21 mouse cellular contexts compared by ENCODE assay signal in genomic region chr15:82230098-82230611, GRCm38 (mm10). TPM values are rescaled to one million over a fixed set of nuclear protein-coding genes. Genes with fewer than 3 reads are reported as not detected.
DNase-seq lines count a peak whose midpoint lies in the region; ATAC-seq lines count a peak whose summit lies in the region.
"Had no signal": no experiment of that assay in that cellular context is flagged by ENCODE, and none has a peak within 500 bp of the region (broad histone marks: within the 10 kb centered on the region; RNA-seq: fewer than 3 reads in every experiment).

No protein-coding gene starts in this region.

- no peaks in the 10 kb centered on the region for H3K9me3 ChIP-seq in midbrain, embryonic 10.5 days (replicated peaks)
- H3K9me3 ChIP-seq in midbrain, embryonic 15.5 days = no peaks in the 10 kb centered on the region
- H3K9me3 ChIP-seq in liver, embryonic 16.5 days (replicated peaks; ENCODE audit: control insufficient read depth, low read length) = no peaks in the 10 kb centered on the region
- H3K9me3 ChIP-seq: megakaryocyte, embryonic 14.5 days; neural tube, embryonic 12.5 days had no signal

- H3K27ac ChIP-seq in midbrain, embryonic 10.5 days (replicated peaks) = peak overlapping the region; percentile 58
- H3K27ac ChIP-seq in midbrain, embryonic 15.5 days = no peak overlapping the region
- peak overlapping the region; percentile 87 for H3K27ac ChIP-seq in liver, embryonic 16.5 days (ENCODE audit: low read length)
- H3K27ac ChIP-seq: neural tube, embryonic 12.5 days had no signal

- H3K9ac ChIP-seq in midbrain, embryonic 15.5 days = no peak overlapping the region
- peak overlapping the region; percentile 59 for H3K9ac ChIP-seq in liver, embryonic 16.5 days (ENCODE audit: low read depth, low read length)
- H3K9ac ChIP-seq: neural tube, embryonic 12.5 days had no signal

- peaks cover 17% of the 10 kb centered on the region for H3K27me3 ChIP-seq in midbrain, embryonic 10.5 days (ENCODE audit: low read depth, poor library complexity, severe bottlenecking)
- no peaks in the 10 kb centered on the region; the same call in 1 of the 2 replicates for H3K27me3 ChIP-seq in midbrain, embryonic 15.5 days (replicated peaks)
- peaks cover 3% of the 10 kb centered on the region for H3K27me3 ChIP-seq in liver, embryonic 16.5 days (ENCODE audit: control insufficient read depth, insufficient read depth, low read depth, low read length)
- H3K27me3 ChIP-seq: Patski had no signal

- DNase-seq in cerebellum, adult 9-11 months = peak; percentile 35
- DNase-seq in cerebellum, adult 18-20 months = no peak
- DNase-seq in midbrain, embryonic 10.5 days (ENCODE audit: low spot score) = no peak
- DNase-seq in adrenal gland, adult 2 months = no peak
- DNase-seq in ovary, adult 18-20 months (ENCODE audit: low spot score) = no peak
- DNase-seq: cerebellum, postnatal 36 days; gastrocnemius, postnatal 14 days; kidney, adult 2 months; kidney, postnatal 36 days; lung, postnatal 14 days; thymus, postnatal 36 days had no signal

- H3K36me3 ChIP-seq in midbrain, embryonic 10.5 days = peaks cover 24% of the 10 kb centered on the region
- no peaks in the 10 kb centered on the region for H3K36me3 ChIP-seq in midbrain, embryonic 15.5 days (replicated peaks)
- H3K36me3 ChIP-seq in liver, embryonic 16.5 days (ENCODE audit: control insufficient read depth, insufficient read depth) = no peaks in the 10 kb centered on the region
- H3K36me3 ChIP-seq: neural tube, embryonic 12.5 days had no signal

- H3K4me1 ChIP-seq in midbrain, embryonic 10.5 days = peaks cover 17% of the 10 kb centered on the region
- H3K4me1 ChIP-seq in midbrain, embryonic 15.5 days = no peaks in the 10 kb centered on the region; the same call in 1 of the 2 replicates
- peaks cover 26% of the 10 kb centered on the region for H3K4me1 ChIP-seq in liver, embryonic 16.5 days (ENCODE audit: control insufficient read depth, low read depth, low read length)

- WGBS in midbrain, embryonic 10.5 days = 73% methylated on average over 6 of the region's 6 CpGs
- WGBS in midbrain, embryonic 15.5 days = 74% methylated on average over 6 of the region's 6 CpGs
- 56% methylated on average over 6 of the region's 6 CpGs for WGBS in liver, embryonic 16.5 days (ENCODE audit: insufficient replicate concordance)

- H3K4me3 ChIP-seq in midbrain, embryonic 10.5 days = no peak overlapping the region
- no peak overlapping the region for H3K4me3 ChIP-seq in midbrain, embryonic 15.5 days
- H3K4me3 ChIP-seq in liver, embryonic 16.5 days (ENCODE audit: low read depth, low read length) = peak overlapping the region; percentile 27
- H3K4me3 ChIP-seq: megakaryocyte, embryonic 14.5 days; neural tube, embryonic 12.5 days had no signal

- H3K4me2 ChIP-seq in midbrain, embryonic 15.5 days = no peak overlapping the region
- H3K4me2 ChIP-seq in liver, embryonic 16.5 days (ENCODE audit: low read depth, low read length) = peak overlapping the region; percentile 64
- H3K4me2 ChIP-seq: neural tube, embryonic 12.5 days had no signal

- no peak for ATAC-seq in midbrain, embryonic 15.5 days (replicated peaks)
- peak; percentile 45 for ATAC-seq in erythroid progenitor cell, adult 5-6 weeks (replicated peaks; ENCODE audit: low FRiP score, poor library complexity, severe bottlenecking)
- peak; percentile 27 for ATAC-seq in liver, embryonic 16.5 days (ENCODE audit: low read depth)
- ATAC-seq: activated CD4-positive, CD25-positive, alpha-beta regulatory T cell, adult 4 months; Patski had no signal

RNA-seq across cellular contexts. Expression of gene Tnfrsf13c, which starts 6.0 kb away (rescaled TPM):
- 0.07 TPM in 1 of 2 replicates, not detected in the other for polyA plus RNA-seq in midbrain, embryonic 10.5 days (2016; fragmentation: Nextera tagmentation; extraction: Ambion mirVana)
- polyA plus RNA-seq in midbrain, embryonic 15.5 days (2015; fragmentation: Nextera tagmentation; extraction: Ambion mirVana) = 0.08 and 0.26 TPM in 2 replicates
- 13.4 and 15.5 TPM in 2 replicates for total RNA-seq in erythroid progenitor cell, adult 5-6 weeks (2015; ENCODE audit: low replicate concordance)
- total RNA-seq in erythroid progenitor cell, adult 5-6 weeks (2017; ENCODE audit: low replicate concordance) = 6.7 and 11.9 TPM in 2 replicates
- 0.40 and 0.93 TPM in 2 replicates for polyA plus RNA-seq in liver, embryonic 16.5 days (2015; fragmentation: Nextera tagmentation; extraction: Ambion mirVana)
- total RNA-seq in adrenal gland, adult 2 months (2021) = not detected
- polyA plus RNA-seq in adrenal gland, adult 2 months (2012; rRNA removed) = 0.08 and 0.15 TPM in 2 replicates
- total RNA-seq: gastrocnemius, postnatal 14 days had no signal

RNA-seq across cellular contexts. Expression of gene Cenpm, which starts 14.4 kb away (rescaled TPM):
- polyA plus RNA-seq in midbrain, embryonic 10.5 days (2016; fragmentation: Nextera tagmentation; extraction: Ambion mirVana) = 94.9 and 102 TPM in 2 replicates
- 10.7 and 13.6 TPM in 2 replicates for polyA plus RNA-seq in midbrain, embryonic 15.5 days (2015; fragmentation: Nextera tagmentation; extraction: Ambion mirVana)
- 50.7 and 56.2 TPM in 2 replicates for total RNA-seq in erythroid progenitor cell, adult 5-6 weeks (2015; ENCODE audit: low replicate concordance)
- total RNA-seq in erythroid progenitor cell, adult 5-6 weeks (2017; ENCODE audit: low replicate concordance) = 11.6 and 36.7 TPM in 2 replicates
- polyA plus RNA-seq in liver, embryonic 16.5 days (2015; fragmentation: Nextera tagmentation; extraction: Ambion mirVana) = 27.1 and 31.0 TPM in 2 replicates
- 1 to 10 TPM in 1 of 2 experiments, under 1 TPM in 1; 0.93 to 1.9 TPM for total RNA-seq in adrenal gland, adult 2 months (2021)
- polyA plus RNA-seq in adrenal gland, adult 2 months (2012; rRNA removed) = 11.0 and 11.1 TPM in 2 replicates
- total RNA-seq: monocyte, adult 5-6 weeks had no signal

RNA-seq across cellular contexts. Expression of gene Shisa8, which starts 17.5 kb away (rescaled TPM):
- polyA plus RNA-seq in midbrain, embryonic 10.5 days (2016; fragmentation: Nextera tagmentation; extraction: Ambion mirVana) = 0.16 and 0.52 TPM in 2 replicates
- polyA plus RNA-seq in midbrain, embryonic 15.5 days (2015; fragmentation: Nextera tagmentation; extraction: Ambion mirVana) = 1.1 and 1.5 TPM in 2 replicates
- total RNA-seq in erythroid progenitor cell, adult 5-6 weeks (2015; ENCODE audit: low replicate concordance) = not detected in 2 replicates
- total RNA-seq in erythroid progenitor cell, adult 5-6 weeks (2017; ENCODE audit: low replicate concordance) = not detected in 2 replicates
- polyA plus RNA-seq in liver, embryonic 16.5 days (2015; fragmentation: Nextera tagmentation; extraction: Ambion mirVana) = 0.11 TPM in 2 replicates
- total RNA-seq in adrenal gland, adult 2 months (2021) = under 1 TPM in 1 of 2 experiments, not detected in 1; 0.69 TPM
- 1.3 and 2.5 TPM in 2 replicates for polyA plus RNA-seq in adrenal gland, adult 2 months (2012; rRNA removed)
- total RNA-seq: monocyte, adult 5-6 weeks had no signal
- polyA plus RNA-seq: activated CD4-positive, CD25-positive, alpha-beta regulatory T cell, adult 4 months had no signal

RNA-seq across cellular contexts. Expression of gene 1500009C09Rik, which starts 22.0 kb away (rescaled TPM):
- polyA plus RNA-seq in midbrain, embryonic 10.5 days (2016; fragmentation: Nextera tagmentation; extraction: Ambion mirVana) = 0.15 and 0.36 TPM in 2 replicates
- 22.6 and 24.0 TPM in 2 replicates for polyA plus RNA-seq in midbrain, embryonic 15.5 days (2015; fragmentation: Nextera tagmentation; extraction: Ambion mirVana)
- not detected in 2 replicates for total RNA-seq in erythroid progenitor cell, adult 5-6 weeks (2015; ENCODE audit: low replicate concordance)
- not detected in 2 replicates for total RNA-seq in erythroid progenitor cell, adult 5-6 weeks (2017; ENCODE audit: low replicate concordance)
- not detected in 2 replicates for polyA plus RNA-seq in liver, embryonic 16.5 days (2015; fragmentation: Nextera tagmentation; extraction: Ambion mirVana)
- under 1 TPM; 0.31 to 0.32 TPM for total RNA-seq in adrenal gland, adult 2 months (2021)
- polyA plus RNA-seq in adrenal gland, adult 2 months (2012; rRNA removed) = 0.23 and 0.26 TPM in 2 replicates
- total RNA-seq: gastrocnemius, postnatal 14 days; heart, postnatal 25 days; monocyte, adult 5-6 weeks had no signal
- polyA plus RNA-seq: activated CD4-positive, CD25-positive, alpha-beta regulatory T cell, adult 4 months; liver, adult 2 months; Patski had no signal

RNA-seq across cellular contexts. Expression of gene Sept3, which starts 44.5 kb away (rescaled TPM):
- polyA plus RNA-seq in midbrain, embryonic 10.5 days (2016; fragmentation: Nextera tagmentation; extraction: Ambion mirVana) = 83.4 and 109 TPM in 2 replicates
- 454 and 479 TPM in 2 replicates for polyA plus RNA-seq in midbrain, embryonic 15.5 days (2015; fragmentation: Nextera tagmentation; extraction: Ambion mirVana)
- not detected in 2 replicates for total RNA-seq in erythroid progenitor cell, adult 5-6 weeks (2015; ENCODE audit: low replicate concordance)
- not detected in 2 replicates for total RNA-seq in erythroid progenitor cell, adult 5-6 weeks (2017; ENCODE audit: low replicate concordance)
- polyA plus RNA-seq in liver, embryonic 16.5 days (2015; fragmentation: Nextera tagmentation; extraction: Ambion mirVana) = 0.32 TPM in 1 of 2 replicates, not detected in the other
- total RNA-seq in adrenal gland, adult 2 months (2021) = 1 to 10 TPM; 2.9 to 4.7 TPM
- polyA plus RNA-seq in adrenal gland, adult 2 months (2012; rRNA removed) = 2.1 and 2.9 TPM in 2 replicates
- polyA plus RNA-seq: activated CD4-positive, CD25-positive, alpha-beta regulatory T cell, adult 4 months had no signal
